Mouse (Mus musculus): ENCODE data around the gene Lrrc58.

Lrrc58 gene

DNA sequence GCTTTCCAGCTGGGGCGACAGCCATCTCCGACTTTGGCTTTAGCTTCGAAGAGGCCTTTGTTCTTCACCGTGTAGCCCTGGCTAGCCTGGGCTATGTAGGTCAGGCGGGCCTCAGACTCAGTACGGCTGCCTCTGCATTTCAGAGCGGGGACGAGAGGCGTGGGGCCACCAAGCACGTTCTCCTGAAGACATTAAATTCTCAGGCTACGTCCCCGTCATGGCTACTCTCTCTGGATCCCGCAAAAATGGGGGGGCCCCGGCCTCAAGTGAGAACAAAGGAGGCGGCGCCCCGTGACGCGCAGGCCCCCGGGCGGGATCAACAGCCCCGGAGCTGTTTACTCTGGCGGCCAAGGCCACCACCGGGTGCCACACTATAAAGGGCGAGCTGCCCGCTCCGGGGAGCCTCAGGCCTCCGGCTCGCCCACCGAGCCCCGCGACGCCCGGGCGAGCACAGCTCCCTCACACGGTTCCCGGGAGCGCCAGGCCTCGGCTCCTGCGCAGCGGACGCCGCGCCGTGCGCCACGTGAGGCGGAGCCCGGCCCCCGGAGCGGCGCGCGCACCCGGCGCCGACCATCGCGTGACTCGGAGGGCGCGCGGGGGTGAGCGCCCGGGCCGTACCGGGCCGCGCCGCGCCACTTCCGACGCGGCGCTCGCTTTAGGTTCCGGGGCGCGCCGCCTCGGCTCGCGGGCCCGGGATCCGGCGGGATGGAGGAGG, at the start of gene Lrrc58:
Lrrc58 (plus strand) TSS at position 599 of the 715 bp plus-strand sequence.
- DNase-seq (ENCODE audit: low read depth, low spot score) = peak; percentile 79

DNA sequence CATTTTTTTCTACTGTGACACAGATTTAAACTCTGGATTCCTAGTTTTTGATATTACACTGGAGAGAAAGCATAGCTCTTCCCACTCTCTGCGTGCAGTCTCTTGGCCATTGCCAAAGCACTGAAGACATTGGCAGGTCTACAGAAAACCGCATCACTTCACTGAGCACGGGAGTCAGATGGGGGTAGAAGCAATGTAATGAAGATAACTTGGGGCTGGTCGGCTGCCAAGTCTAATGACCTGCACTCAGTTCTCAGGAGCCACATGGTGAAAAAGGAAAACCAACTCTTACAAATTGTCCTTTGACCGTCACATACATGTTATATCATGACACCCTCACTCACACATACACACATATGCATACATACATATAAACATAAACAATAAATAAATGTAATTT, 44.2 kb upstream of the Lrrc58 start:
- DNase-seq (ENCODE audit: low read depth, low spot score) = no peak

DNA sequence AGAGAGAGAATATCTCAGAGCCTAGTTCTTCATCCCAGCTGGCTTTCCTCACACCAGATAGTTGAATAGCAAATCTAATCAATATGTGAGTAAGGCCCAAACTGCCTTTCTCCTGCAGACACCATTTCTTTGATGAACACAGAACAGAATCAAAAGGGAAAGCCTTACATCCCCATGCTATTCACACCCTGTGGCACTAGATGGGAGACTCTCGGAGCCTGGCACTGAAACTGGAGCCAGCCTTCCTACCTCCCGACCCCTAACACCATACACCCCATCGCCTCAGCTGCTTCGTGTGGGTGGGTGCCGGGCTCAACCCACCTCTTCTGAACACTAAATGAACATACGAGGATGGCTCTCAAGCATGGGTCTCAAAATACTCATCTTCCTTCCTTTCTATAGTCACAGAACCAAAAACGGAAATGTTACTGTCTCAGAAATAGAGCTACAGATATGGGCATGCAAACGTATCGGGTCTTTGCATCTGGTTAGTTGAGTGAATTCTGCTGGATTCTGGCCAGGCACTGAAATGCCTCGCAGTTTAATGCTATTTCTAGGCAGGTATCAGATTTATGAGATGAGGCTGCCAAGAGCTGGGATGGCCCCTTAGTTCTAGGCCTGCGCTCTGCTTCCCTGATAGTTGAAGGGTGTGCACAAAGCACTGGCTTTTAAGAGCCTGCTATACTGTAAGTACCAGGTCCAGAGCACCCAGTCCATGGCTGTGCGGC, 43.2 kb upstream of the Lrrc58 start:
- no peak for DNase-seq (ENCODE audit: low read depth, low spot score)

DNA sequence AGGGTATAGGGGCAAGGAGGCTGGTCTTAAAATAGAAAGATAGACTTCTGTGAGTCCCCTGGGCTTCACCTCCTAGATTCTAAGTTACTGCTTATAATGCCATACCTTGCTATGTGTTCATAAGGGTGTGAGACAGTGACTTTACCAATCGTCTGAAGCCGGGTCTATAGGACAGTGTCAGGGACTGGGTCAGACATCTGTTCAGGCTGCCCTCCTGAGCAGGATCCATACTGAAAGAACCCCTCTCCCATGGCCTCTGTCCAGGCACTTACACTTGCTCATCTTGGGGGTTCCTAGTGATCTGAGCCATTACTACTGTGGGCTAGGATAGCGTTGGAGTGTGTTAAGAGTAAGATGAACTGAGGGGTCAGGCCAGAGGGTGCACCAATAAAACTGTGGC, 41.9 kb upstream of the Lrrc58 start:
- DNase-seq (ENCODE audit: low read depth, low spot score) = no peak

DNA sequence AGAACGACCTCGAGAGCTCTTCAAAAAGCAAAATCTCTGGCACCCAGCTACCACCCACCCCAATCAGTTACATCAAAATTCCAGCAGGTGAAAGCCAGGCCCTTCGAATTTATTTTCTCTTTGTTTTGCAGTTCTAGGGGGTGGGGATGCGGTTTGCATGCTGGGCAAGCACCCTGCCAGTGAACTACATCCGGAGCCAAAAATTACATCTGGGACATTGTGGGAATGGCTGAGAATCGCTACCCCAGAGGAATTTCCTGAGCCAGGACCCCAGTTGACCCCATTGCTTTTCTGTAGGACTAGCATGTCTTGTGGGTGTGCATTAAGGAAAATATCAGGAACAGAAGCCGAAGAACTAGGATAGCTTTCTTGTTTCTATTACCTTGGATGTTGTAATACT, 37.1 kb upstream of the Lrrc58 start:
- no peak for DNase-seq (ENCODE audit: low read depth, low spot score)

DNA sequence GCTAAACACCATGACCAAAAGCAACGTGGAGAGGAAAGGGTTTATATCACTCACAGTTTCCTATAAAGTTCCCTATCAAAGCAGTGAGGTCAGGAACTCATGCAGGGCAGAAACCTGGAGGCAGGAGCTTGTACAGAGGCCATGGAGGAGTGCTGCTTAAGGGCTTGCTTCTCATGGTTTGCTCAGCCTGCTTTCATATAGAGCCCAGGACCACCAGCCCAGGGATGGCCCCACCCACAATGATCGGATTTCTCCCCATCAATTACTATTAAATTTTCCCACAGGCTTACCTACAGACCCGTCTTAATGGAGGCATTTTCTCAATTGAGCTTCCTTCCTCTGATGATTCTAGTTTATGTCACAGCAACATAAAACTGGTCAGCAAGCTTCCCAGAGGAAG, 30.6 kb upstream of the Lrrc58 start:
- DNase-seq (ENCODE audit: low read depth, low spot score) = no peak

DNA sequence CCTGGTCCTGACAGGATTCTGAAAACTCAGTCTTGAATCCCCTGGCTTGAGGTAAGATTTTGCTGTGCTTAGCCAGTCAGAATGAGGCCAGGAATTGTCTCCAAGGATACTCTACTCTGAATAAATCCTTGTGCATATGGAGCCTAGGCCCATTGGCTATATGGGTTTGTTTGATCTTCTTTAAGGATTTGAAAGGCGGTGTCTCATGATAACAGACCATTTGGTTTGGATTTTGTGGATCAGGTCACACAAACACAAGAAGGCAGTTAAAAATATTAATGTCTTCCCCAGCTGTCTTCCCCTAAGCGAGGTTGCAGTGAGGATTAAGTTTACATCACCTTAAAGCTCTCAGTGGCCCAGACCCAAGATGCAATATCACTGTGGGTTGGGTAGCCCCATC, 25.8 kb upstream of the Lrrc58 start:
- no peak for DNase-seq (ENCODE audit: low read depth, low spot score)

DNA sequence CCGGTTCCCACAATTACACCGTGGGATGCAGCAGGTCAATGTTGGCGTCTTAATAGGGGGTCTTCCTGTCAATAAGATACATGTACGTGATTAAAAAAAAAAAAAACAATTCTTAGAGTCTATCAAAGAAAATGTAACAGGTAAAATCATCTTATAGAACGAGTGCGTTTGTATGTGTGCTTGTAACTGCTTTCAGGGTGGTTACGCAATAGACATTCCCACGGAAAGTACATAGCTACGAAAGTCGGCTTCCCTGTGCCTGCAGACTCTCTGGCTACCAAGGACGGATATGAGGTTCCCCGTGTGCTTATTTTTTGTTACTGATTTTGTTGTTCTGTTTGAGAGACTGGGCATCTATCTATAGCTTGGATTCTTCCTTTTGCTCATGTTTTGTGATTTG, 24.4 kb upstream of the Lrrc58 start:
- no peak for DNase-seq (ENCODE audit: low read depth, low spot score)

DNA sequence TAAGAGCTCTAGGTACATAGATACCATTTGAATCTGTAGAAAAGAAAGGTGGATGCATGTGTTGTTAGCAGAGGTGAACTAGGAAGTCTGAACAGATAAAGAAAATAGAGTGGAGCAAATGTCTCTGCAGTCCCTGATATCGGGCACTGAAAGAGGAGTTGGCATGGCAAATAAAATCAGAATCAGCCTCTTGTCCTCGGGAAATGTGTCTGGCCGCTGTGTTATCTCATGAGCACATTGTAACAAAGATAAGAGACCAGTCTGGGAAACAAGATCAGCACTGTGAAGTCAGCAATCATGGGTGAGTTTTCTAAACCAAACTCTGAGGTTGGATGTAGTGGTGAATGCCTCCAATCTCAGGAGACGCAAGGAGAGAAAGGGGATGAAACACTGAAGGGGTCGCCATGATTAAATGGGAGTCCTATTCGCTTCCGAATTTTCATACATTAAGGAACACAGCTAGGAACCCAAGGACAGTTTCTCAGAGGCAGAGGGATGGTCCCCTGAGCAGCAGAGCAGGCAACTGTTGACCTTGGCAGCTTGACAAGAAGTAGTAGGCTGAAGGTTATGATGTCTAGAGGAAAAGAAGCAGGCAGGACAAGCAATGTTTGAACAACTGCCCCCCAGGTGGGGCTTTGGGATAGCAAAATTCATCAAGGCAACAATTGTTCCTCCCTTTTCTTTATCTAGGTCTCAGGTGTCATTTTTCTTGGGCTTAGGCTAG, 22.8 kb upstream of the Lrrc58 start:
- DNase-seq (ENCODE audit: low read depth, low spot score) = no peak

DNA sequence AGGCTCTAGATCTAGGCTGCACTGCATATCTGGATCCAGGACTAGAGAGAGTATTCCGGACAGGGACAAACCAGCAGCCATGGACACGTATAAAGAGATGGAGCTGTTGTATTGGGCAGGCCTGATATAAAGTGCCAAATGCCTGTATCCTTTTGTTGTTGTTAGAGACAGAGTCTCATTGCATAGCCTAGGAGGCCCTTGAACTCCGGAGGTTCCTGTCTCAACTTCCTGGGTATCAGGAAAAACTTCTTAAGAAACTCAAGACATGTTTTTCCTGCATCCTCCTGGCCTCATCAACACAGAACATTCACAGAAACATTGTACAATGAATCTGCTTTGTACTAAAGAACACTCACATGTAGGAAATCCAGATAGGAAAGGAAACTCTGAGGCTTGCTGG, 21.1 kb upstream of the Lrrc58 start:
- no peak for DNase-seq (ENCODE audit: low read depth, low spot score)

DNA sequence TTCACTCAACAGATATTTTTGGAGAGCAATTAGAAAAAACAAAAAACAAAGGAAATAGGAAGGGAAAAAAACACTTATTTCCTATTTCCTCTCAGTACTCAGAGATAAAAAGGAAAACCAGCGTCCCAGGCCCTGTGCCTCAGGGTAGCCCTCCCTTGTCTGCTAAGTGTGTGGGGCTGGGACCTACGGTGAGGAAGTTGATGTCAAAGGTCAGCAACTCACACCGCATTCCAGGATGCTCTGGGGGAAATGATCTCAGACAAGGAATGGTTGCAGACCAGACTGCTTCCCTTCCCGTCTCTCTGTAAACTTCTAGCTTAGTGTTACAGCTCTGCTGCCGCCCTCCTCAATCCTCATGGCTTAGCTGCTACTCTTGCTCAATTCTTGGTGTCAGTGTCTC, 16.8 kb upstream of the Lrrc58 start:
- DNase-seq (ENCODE audit: low read depth, low spot score) = peak; percentile 32

DNA sequence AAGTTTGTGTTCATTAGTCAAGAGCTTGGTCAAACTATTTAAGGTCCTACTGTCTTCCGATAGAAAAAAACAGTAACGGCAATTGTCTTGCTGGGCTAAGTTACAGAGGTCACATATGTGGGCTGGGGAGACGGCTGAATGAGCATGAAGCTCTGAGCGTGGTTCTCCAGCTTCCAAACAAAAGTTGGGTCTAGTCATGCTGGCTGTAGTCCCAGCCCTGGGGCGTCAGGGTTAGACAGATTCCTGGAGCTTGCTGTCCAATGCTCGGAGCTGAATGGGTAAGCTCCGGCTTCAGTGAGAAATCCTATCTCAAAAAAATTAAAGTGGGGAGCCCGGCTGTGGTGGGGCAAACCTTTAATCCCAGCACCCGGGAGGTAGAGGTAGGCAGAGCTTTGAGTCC, 14.9 kb upstream of the Lrrc58 start:
- DNase-seq (ENCODE audit: low read depth, low spot score) = no peak

DNA sequence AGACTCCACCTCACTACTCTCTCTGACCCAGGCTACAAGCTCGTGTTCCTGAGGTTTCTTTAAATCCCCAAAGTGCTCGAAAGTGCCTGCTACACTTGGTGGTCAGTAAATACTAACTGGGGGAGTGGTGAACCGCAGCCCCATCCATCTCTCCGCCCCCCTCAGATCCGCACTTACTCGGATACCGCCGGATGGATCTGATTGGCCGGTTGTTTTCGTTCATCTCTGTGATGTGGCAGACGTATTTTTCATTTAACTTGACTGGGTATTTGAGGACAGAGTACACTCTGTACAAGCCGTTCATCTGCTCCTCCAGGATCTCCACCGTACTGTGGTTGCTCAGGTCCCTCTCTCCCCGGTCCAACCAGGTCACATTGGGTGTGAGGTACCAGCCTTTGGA, 14.1 kb upstream of the Lrrc58 start:
- no peak for DNase-seq (ENCODE audit: low read depth, low spot score)

DNA sequence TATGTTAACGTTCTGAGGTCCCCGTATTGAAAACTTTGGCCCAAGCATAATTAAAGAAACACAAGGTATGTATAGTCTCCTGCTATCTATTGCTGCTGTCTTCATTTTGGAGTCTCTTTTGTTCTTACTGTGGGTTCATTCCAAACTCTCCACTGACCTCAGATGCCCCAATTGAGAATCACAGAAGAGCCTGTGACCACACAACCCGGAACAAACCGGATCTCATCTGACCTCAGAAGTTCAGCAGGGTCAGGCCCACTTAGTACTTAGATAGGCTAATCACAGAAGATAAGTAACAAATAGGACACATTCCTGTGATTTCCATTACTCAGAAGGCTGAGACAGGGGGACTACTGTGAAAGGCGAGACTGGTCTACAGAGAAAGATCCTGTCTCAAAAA, 13.6 kb upstream of the Lrrc58 start:
- no peak for DNase-seq (ENCODE audit: low read depth, low spot score)

DNA sequence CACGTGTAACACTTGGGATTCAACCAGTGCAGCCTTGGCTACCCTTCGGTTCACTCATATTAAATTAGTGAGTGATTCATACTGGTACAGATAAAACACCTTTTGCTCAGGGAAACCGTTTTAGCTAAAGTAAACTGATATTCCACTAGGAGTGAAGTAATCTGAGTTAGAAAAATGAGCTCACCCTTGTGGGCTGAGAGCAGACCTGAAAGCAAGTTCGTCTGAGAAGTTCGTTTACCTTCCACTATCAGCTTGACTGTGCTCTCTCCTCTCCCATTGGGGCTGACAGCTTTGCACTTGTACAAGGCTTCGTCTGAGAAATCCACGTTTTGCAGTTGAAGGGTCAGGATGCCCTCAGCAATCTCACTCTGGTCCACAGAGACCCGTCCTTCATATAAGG, 12.6 kb upstream of the Lrrc58 start:
- no peak for DNase-seq (ENCODE audit: low read depth, low spot score)

DNA sequence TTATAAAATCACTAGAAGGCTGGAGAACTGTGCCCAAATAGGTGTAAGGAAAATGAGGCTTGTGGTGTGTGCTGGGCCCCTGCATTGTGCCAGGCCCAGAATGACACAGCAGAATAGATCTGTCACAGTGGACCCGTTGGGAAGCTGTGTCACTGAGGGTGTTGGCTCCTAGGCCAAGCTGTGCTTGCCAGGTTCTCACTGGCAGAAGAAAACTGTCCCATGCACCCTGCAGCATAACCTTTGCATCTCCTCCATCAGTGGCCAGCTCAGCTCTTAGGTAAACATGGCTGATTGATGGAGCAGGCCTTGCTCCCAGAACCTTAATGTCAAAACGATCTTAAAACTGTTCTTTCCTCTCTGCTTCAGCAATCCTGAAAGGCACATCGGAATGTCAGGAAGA, 11.9 kb upstream of the Lrrc58 start:
- no peak for DNase-seq (ENCODE audit: low read depth, low spot score)

DNA sequence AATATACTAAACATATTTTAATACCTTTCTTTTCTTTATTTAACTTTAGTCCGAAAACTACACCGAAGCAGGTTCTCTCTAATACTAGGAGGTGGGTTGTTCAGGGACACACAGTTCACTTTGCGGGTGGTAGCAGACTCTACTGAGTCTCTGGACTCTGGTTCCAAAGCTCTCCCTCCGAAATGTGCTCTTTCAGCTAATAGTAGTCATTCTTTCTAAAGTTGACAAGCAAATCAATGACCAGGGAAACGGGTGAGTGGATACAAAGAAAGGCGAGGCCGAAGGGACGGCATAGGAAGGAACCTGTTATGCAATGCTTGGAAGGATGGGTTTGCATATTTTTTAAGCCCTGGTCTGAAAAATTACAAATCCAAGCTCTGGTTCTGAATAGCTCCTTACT, 10.7 kb upstream of the Lrrc58 start:
- no peak for DNase-seq (ENCODE audit: low read depth, low spot score)

DNA sequence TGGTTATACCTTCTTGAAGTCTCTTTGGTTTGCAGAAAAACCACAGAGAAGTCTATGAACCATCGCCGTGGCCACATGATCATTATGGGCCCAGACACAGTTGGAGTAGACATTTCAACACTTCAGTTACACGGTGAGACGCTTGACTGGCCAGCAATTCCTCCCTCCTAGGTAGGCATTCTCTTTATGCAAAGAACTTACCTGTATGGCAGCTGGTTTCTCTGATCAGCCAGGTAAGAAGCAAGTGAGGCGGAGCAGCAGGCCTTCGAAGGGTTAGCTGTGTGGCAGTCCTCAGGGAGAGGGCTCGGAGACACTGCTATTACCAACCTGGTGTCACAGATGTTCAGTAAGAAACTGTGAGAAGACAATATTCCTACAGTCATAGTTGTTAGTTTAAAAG, 8.0 kb upstream of the Lrrc58 start:
- no peak for DNase-seq (ENCODE audit: low read depth, low spot score)

DNA sequence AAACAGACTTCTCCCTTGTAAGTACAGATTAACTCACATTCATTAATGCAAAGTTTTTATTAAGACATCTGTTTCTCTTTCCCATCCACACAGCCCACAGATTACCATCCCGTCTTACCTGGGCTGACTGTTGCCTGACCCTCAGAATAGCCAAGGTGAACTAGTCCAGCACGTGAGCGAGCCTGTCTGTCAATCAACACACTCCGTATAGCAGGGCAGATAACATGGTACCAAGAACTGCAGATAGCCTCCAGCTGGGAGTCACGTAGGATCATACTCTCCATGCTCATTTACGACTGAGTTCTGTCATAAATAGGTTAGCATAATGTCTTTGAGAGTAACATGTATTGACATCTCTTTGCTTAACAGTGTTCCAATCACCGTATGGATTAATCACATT, 7.2 kb upstream of the Lrrc58 start, which contains the start of gene Gm36028:
Gm36028 (minus strand) TSS at position 118 of the 400 bp plus-strand sequence.
- no peak for DNase-seq (ENCODE audit: low read depth, low spot score)

DNA sequence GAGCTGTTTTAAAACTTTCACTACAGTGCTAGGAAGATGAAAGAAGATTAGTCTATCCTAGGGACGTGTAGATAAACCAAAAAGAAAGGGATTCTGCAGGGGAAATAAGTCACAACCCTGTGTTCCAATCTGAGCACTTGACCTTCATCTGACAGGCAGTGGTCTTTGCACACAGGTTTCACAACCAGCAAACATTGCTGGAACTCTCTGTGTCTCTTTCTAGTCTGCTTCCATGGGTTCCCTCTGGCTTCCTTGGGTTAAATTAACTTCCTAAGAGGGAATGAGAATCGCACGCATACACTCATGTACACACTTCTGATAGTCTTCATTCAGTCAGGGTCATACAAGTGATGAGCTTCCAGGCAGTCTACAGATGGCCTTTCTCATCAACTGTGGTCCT, 4.3 kb upstream of the Lrrc58 start:
- no peak for DNase-seq (ENCODE audit: low read depth, low spot score)

DNA sequence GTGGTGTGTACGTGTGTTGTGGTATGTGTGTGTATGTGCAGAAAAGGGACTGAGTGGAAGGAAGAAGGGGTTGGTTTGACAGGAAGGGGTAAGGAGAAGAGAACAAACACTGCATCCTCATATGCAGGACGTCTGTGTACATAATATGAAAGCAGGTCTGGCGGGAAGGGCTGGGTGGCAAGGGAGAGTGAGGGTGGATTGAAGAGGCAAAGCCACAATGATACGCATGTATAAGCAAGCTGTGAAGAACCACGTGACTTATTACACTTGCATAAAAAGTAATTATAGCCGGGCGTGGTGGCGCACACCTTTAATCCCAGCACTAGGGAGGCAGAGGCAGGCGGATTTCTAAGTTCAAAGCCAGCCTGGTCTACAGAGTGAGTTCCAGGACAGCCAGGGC, 2.3 kb upstream of the Lrrc58 start:
- DNase-seq (ENCODE audit: low read depth, low spot score) = no peak

DNA sequence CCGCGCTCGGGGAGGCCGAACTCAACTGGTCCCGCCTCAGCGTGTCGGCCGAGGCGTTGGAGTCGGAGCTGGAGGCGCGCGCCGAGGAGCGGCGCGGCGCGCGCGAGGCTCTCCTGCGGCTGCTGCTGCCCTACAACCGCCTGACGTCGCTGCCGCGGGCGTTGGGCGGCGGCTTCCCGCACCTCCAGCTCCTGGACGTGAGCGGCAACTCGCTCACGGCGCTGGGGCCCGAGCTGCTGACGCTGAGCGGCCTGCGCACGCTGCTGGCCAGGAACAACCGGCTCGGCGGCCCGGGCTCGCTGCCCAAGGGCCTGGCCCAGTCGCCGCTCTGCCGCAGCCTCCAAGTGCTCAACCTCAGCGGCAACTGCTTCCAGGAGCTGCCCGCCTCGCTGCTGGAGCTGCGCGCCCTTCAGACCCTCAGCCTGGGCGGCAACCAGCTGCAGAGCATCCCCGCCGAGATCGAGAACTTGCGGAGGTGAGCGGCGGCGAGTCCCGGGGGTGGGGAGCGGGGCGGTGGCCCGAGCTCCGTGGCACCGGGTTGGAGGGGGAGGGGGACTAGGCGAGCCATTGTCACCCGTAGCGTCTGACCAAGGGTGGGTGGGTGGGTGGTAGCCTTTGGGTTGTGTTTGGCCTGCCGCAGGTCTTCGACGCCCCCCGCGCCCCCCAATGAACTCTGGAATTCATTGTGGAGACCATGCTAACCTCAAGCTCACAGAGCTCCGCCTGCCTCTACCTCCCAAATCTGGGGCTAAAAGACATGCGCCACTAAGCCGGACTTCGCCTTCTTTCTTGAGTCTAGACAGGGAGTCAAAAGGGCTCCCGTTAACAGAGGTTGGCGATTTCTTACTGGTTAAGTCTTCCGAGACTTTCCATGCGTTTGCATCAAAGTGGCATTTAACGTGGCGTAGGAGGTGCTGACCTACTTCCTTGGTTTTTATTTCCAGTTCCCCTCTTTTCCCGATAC, 599 bp downstream of the Lrrc58 start:
- peak; percentile 17 for DNase-seq (ENCODE audit: low read depth, low spot score)

All from embryo, embryonic 11.5 days (tissue).